Mouse (Mus musculus): ENCODE results near the gene Psma7. TPM values are rescaled to one million over a fixed set of nuclear protein-coding genes. Genes with fewer than 3 reads are reported as not detected.

The Psma7 gene
- polyA plus RNA-seq, 1 experiment from 2014 or later, result 693 TPM

- Histone ChIP-seq H3K9ac (replicated peaks) (peak overlapping the region; percentile 89), H3K36me3 (peaks cover 30% of the 10 kb centered on the region), H3K27me3 (no peaks in the 10 kb centered on the region), H3K4me2 (peak overlapping the region; percentile 87), H3K4me1 (replicated peaks) (peaks cover 34% of the 10 kb centered on the region), H3K27ac (peak overlapping the region; percentile 93), H3K9me3 (no peaks in the 10 kb centered on the region), H3K4me3 (replicated peaks) (peak overlapping the region; percentile 98)
- WGBS, result under 1% methylated on average over 66 of the region's 66 CpGs
- peak; percentile 16; the same call in 1 of the 2 replicates for ATAC-seq (ENCODE audit: insufficient number of reproducible peaks, insufficient read depth, low FRiP score, low TSS enrichment, low read depth)
Observed at GRCm38 (mm10) chr2:180042858-180043515, 754 bp upstream of the Psma7 start.

GRCm38 (mm10) chr2:180041577-180042255 lies 517 bp downstream of the Psma7 start:
- under 1% methylated on average over 66 of the region's 66 CpGs for WGBS
- peak overlapping the region; percentile 93 for H3K27ac ChIP-seq
- peak overlapping the region; percentile 87 for H3K4me2 ChIP-seq
- peak overlapping the region; percentile 89 for H3K9ac ChIP-seq (replicated peaks)
- peaks cover 36% of the 10 kb centered on the region for H3K36me3 ChIP-seq
- no peaks in the 10 kb centered on the region for H3K27me3 ChIP-seq
- H3K4me3 ChIP-seq (replicated peaks), result peak overlapping the region; percentile 98
- H3K9me3 ChIP-seq, result no peaks in the 10 kb centered on the region
- peak; percentile 17 for ATAC-seq (ENCODE audit: insufficient number of reproducible peaks, insufficient read depth, low FRiP score, low TSS enrichment, low read depth)
- peaks cover 34% of the 10 kb centered on the region for H3K4me1 ChIP-seq (replicated peaks)

GRCm38 (mm10) chr2:180040406-180040805 lies 1.8 kb downstream of the Psma7 start:
- Histone ChIP-seq H3K4me3 (replicated peaks) (peak overlapping the region; percentile 98; the same call in 1 of the 2 replicates), H3K9ac (replicated peaks) (peak overlapping the region; percentile 14; the same call in 1 of the 2 replicates)
- 37% methylated on average over 6 of the region's 6 CpGs for WGBS

GRCm38 (mm10) chr2:180034753-180035152 lies 7.5 kb downstream of the Psma7 start:
- H3K9me3 ChIP-seq, result no peaks in the 10 kb centered on the region
- H3K36me3 ChIP-seq, result peaks cover 100% of the 10 kb centered on the region
- H3K27me3 ChIP-seq, result no peaks in the 10 kb centered on the region
- peak overlapping the region; percentile 50 for H3K27ac ChIP-seq
- no peak overlapping the region for H3K4me3 ChIP-seq (replicated peaks)
- peaks cover 23% of the 10 kb centered on the region for H3K4me1 ChIP-seq (replicated peaks)
- 46% methylated on average over 5 of the region's 5 CpGs for WGBS
- no peak overlapping the region for H3K9ac ChIP-seq (replicated peaks)
- ATAC-seq (ENCODE audit: insufficient number of reproducible peaks, insufficient read depth, low FRiP score, low TSS enrichment, low read depth), result no peak
- no peak overlapping the region for H3K4me2 ChIP-seq

More at GRCm38 (mm10) chr2:180040406-180040805, 1.8 kb downstream of the Psma7 start:
- H3K36me3 ChIP-seq, result peaks cover 44% of the 10 kb centered on the region
- H3K27ac ChIP-seq, result no peak overlapping the region
- peaks cover 34% of the 10 kb centered on the region for H3K4me1 ChIP-seq (replicated peaks)
- no peaks in the 10 kb centered on the region for H3K9me3 ChIP-seq
- ATAC-seq (ENCODE audit: insufficient number of reproducible peaks, insufficient read depth, low FRiP score, low TSS enrichment, low read depth), result no peak
- no peaks in the 10 kb centered on the region for H3K27me3 ChIP-seq
- peak overlapping the region; percentile 87 for H3K4me2 ChIP-seq

GRCm38 (mm10) chr2:180033956-180034355 lies 8.3 kb downstream of the Psma7 start:
- peaks cover 100% of the 10 kb centered on the region for H3K36me3 ChIP-seq
- H3K4me2 ChIP-seq, result no peak overlapping the region
- H3K9me3 ChIP-seq, result no peaks in the 10 kb centered on the region
- H3K9ac ChIP-seq (replicated peaks), result peak overlapping the region; percentile 8; the same call in 1 of the 2 replicates
- no peak for ATAC-seq (ENCODE audit: insufficient number of reproducible peaks, insufficient read depth, low FRiP score, low TSS enrichment, low read depth)
- H3K4me1 ChIP-seq (replicated peaks), result peaks cover 21% of the 10 kb centered on the region
- H3K4me3 ChIP-seq (replicated peaks), result no peak overlapping the region
- peak overlapping the region; percentile 70; the same call in 1 of the 2 replicates for H3K27ac ChIP-seq
- WGBS, result 37% methylated on average over 3 of the region's 3 CpGs
- H3K27me3 ChIP-seq, result no peaks in the 10 kb centered on the region

GRCm38 (mm10) chr2:180032925-180033324 lies 9.3 kb downstream of the Psma7 start:
- no peak for ATAC-seq (ENCODE audit: insufficient number of reproducible peaks, insufficient read depth, low FRiP score, low TSS enrichment, low read depth)
- no peak overlapping the region for H3K4me2 ChIP-seq
- H3K27ac ChIP-seq, result no peak overlapping the region
- H3K9me3 ChIP-seq, result no peaks in the 10 kb centered on the region
- no peak overlapping the region for H3K9ac ChIP-seq (replicated peaks)
- H3K4me3 ChIP-seq (replicated peaks), result no peak overlapping the region
- WGBS, result 87% methylated on average over 3 of the region's 3 CpGs
- no peaks in the 10 kb centered on the region for H3K27me3 ChIP-seq
- H3K36me3 ChIP-seq, result peaks cover 100% of the 10 kb centered on the region
- peaks cover 27% of the 10 kb centered on the region for H3K4me1 ChIP-seq (replicated peaks)

GRCm38 (mm10) chr2:180031270-180031669 lies 11.0 kb downstream of the Psma7 start:
- 93% methylated on average over 6 of the region's 6 CpGs for WGBS
- Histone ChIP-seq H3K4me2 (no peak overlapping the region), H3K27me3 (no peaks in the 10 kb centered on the region), H3K36me3 (peaks cover 93% of the 10 kb centered on the region), H3K4me3 (replicated peaks) (no peak overlapping the region), H3K27ac (no peak overlapping the region), H3K4me1 (replicated peaks) (peaks cover 44% of the 10 kb centered on the region), H3K9me3 (no peaks in the 10 kb centered on the region), H3K9ac (replicated peaks) (no peak overlapping the region)
- ATAC-seq (ENCODE audit: insufficient number of reproducible peaks, insufficient read depth, low FRiP score, low TSS enrichment, low read depth), result no peak

- peak overlapping the region; percentile 98 for H3K4me3 ChIP-seq (replicated peaks)
- no peaks in the 10 kb centered on the region for H3K9me3 ChIP-seq
- H3K9ac ChIP-seq (replicated peaks), result peak overlapping the region; percentile 95; the same call in 1 of the 2 replicates
- WGBS, result 80% methylated on average over 9 of the region's 9 CpGs
- peaks cover 58% of the 10 kb centered on the region for H3K36me3 ChIP-seq
- peaks cover 10% of the 10 kb centered on the region for H3K27me3 ChIP-seq
- H3K27ac ChIP-seq, result no peak overlapping the region
- no peak for ATAC-seq (ENCODE audit: insufficient number of reproducible peaks, insufficient read depth, low FRiP score, low TSS enrichment, low read depth)
- peaks cover 42% of the 10 kb centered on the region for H3K4me1 ChIP-seq (replicated peaks)
- H3K4me2 ChIP-seq, result peak overlapping the region; percentile 91
Observed at GRCm38 (mm10) chr2:180027768-180028167, 14.5 kb downstream of the Psma7 start.

- 10% methylated on average over 6 of the region's 6 CpGs for WGBS
- Histone ChIP-seq H3K27me3 (peaks cover 28% of the 10 kb centered on the region), H3K27ac (peak overlapping the region; percentile 94), H3K4me3 (replicated peaks) (peak overlapping the region; percentile 98), H3K9ac (replicated peaks) (peak overlapping the region; percentile 95), H3K4me2 (peak overlapping the region; percentile 91), H3K36me3 (peaks cover 39% of the 10 kb centered on the region), H3K9me3 (no peaks in the 10 kb centered on the region), H3K4me1 (replicated peaks) (peaks cover 46% of the 10 kb centered on the region)
- no peak for ATAC-seq (ENCODE audit: insufficient number of reproducible peaks, insufficient read depth, low FRiP score, low TSS enrichment, low read depth)
Observed at GRCm38 (mm10) chr2:180025861-180026200, 16.4 kb downstream of the Psma7 start.

GRCm38 (mm10) chr2:180025135-180025860 lies 16.9 kb downstream of the Psma7 start:
- H3K36me3 ChIP-seq, result peaks cover 33% of the 10 kb centered on the region
- H3K4me3 ChIP-seq (replicated peaks), result peak overlapping the region; percentile 98
- WGBS, result under 1% methylated on average over 79 of the region's 84 CpGs
- peak; percentile 22 for ATAC-seq (ENCODE audit: insufficient number of reproducible peaks, insufficient read depth, low FRiP score, low TSS enrichment, low read depth)
- H3K9ac ChIP-seq (replicated peaks), result peak overlapping the region; percentile 95
- H3K27me3 ChIP-seq, result peaks cover 34% of the 10 kb centered on the region
- H3K4me2 ChIP-seq, result peak overlapping the region; percentile 91
- H3K27ac ChIP-seq, result peak overlapping the region; percentile 94
- no peaks in the 10 kb centered on the region for H3K9me3 ChIP-seq
- H3K4me1 ChIP-seq (replicated peaks), result peaks cover 46% of the 10 kb centered on the region
